Mouse (Mus musculus) intestine, postnatal 0 days (tissue): Measurements from ENCODE around the gene Pla1a. TPM values are rescaled to one million over a fixed set of nuclear protein-coding genes. Genes with fewer than 3 reads are reported as not detected.

Source experiments
- ATAC-seq: fragments of 200-750 bp; cut with Nextera tagmentation; 2 replicates; pipeline ENCODE4 v1.8.0; 2017; ENCODE audit warnings: mild to moderate bottlenecking, moderate TSS enrichment, moderate library complexity
- H3K27ac ChIP-seq: fragments of 300-500 bp; sonication (generic); 2 replicates; pipeline ENCODE4 v1.5.1; 2014; ENCODE audit warnings: mild to moderate bottlenecking, low read depth, low read length, moderate library complexity
- H3K27me3 ChIP-seq: fragments of 300-500 bp; sonication (generic); replicated peaks from 2 replicates; pipeline ENCODE4 v1.6.1; 2014; ENCODE audit warnings: low read length, mixed read lengths; ENCODE audit not compliant: control insufficient read depth, insufficient read depth
- H3K36me3 ChIP-seq: fragments of 300-500 bp; sonication (generic); 2 replicates; pipeline ENCODE4 v1.6.1; 2014; ENCODE audit warnings: mild to moderate bottlenecking, moderate library complexity; ENCODE audit not compliant: control insufficient read depth, insufficient read depth
- H3K4me1 ChIP-seq: fragments of 300-500 bp; sonication (generic); replicated peaks from 2 replicates; pipeline ENCODE4 v1.6.1; 2014; ENCODE audit warnings: antibody characterized with exemption, low read length, mixed read lengths; ENCODE audit not compliant: control insufficient read depth, insufficient read depth
- H3K4me2 ChIP-seq: fragments of 300-500 bp; sonication (generic); replicated peaks from 2 replicates; pipeline ENCODE4 v1.6.1; 2014; ENCODE audit warnings: low read depth, mild to moderate bottlenecking, moderate library complexity
- H3K4me3 ChIP-seq: fragments of 300-500 bp; sonication (generic); 2 replicates; pipeline ENCODE4 v1.5.1; 2014; ENCODE audit warnings: low read depth, low read length
- H3K9ac ChIP-seq: fragments of 300-500 bp; sonication (generic); 2 replicates; pipeline ENCODE4 v1.6.1; 2014; ENCODE audit warnings: mild to moderate bottlenecking, low read depth, low read length
- H3K9me3 ChIP-seq: fragments of 300-500 bp; sonication (generic); 2 replicates; pipeline ENCODE4 v1.6.1; 2016; ENCODE audit warnings: mixed run types; ENCODE audit not compliant: control insufficient read depth
- CTCF ChIP-seq: sonication (generic); IDR thresholded peaks from 2 replicates; pipeline ENCODE4 v1.5.1; 2016; ENCODE audit warnings: low read depth, mild to moderate bottlenecking, control low read depth, antibody characterized with exemption, moderate library complexity
- WGBS: fragments of 180-500 bp; shearing (Covaris S2); extraction: QIAGEN DNeasy Blood & Tissue Kit; methylation state at CpG from one replicate; pipeline ENCODE4 v1.1.7; 2014; 5-methylcytosine and 5-hydroxymethylcytosine counted together
- polyA plus RNA-seq: library from polyadenylated mRNA; unstranded; fragments of >200 nt; fragmentation: Nextera tagmentation; extraction: Ambion mirVana; gene quantifications from 2 replicates; pipeline ENCODE4 v1.2.1, GENCODE M21; 2015

The Pla1a gene
- polyA plus RNA-seq, 1 experiment from 2014 or later: 1.8 TPM

- Histone ChIP-seq H3K36me3 (no peaks in the 10 kb centered on the region), H3K4me2 (no peak overlapping the region), H3K4me3 (no peak overlapping the region), H3K9ac (no peak overlapping the region), H3K9me3 (no peaks in the 10 kb centered on the region), H3K27ac (no peak overlapping the region), H3K4me1 (no peaks in the 10 kb centered on the region), H3K27me3 (no peaks in the 10 kb centered on the region)
- no peak for ATAC-seq
- TF ChIP-seq CTCF: no peak
- WGBS: 83% methylated on average over 2 of the region's 2 CpGs
Observed at GRCm38 (mm10) chr16:38425374-38425773, 7.6 kb downstream of the Pla1a start.

- H3K4me2 ChIP-seq: no peak overlapping the region
- no peaks in the 10 kb centered on the region for H3K9me3 ChIP-seq
- WGBS: 69% methylated on average over 7 of the region's 7 CpGs
- no peaks in the 10 kb centered on the region for H3K4me1 ChIP-seq
- TF ChIP-seq CTCF: no peak
- no peak for ATAC-seq
- no peak overlapping the region for H3K4me3 ChIP-seq
- H3K36me3 ChIP-seq: no peaks in the 10 kb centered on the region
- no peaks in the 10 kb centered on the region for H3K27me3 ChIP-seq
- no peak overlapping the region for H3K9ac ChIP-seq
- no peak overlapping the region for H3K27ac ChIP-seq
Observed at GRCm38 (mm10) chr16:38414953-38415352, 18.0 kb downstream of the Pla1a start.

GRCm38 (mm10) chr16:38408416-38408815 lies 24.5 kb downstream of the Pla1a start:
- H3K4me1 ChIP-seq: no peaks in the 10 kb centered on the region
- no peak overlapping the region for H3K4me3 ChIP-seq
- no peaks in the 10 kb centered on the region for H3K36me3 ChIP-seq
- no peak overlapping the region for H3K27ac ChIP-seq
- no peak for ATAC-seq
- no peaks in the 10 kb centered on the region for H3K9me3 ChIP-seq
- no peak overlapping the region for H3K9ac ChIP-seq
- H3K27me3 ChIP-seq: no peaks in the 10 kb centered on the region
- WGBS: 92% methylated on average over 8 of the region's 8 CpGs
- H3K4me2 ChIP-seq: no peak overlapping the region
- no peak for TF ChIP-seq CTCF

- TF ChIP-seq CTCF: no peak
- WGBS: 50% methylated on average over 5 of the region's 5 CpGs
- Histone ChIP-seq H3K9me3 (no peaks in the 10 kb centered on the region), H3K4me2 (no peak overlapping the region), H3K36me3 (no peaks in the 10 kb centered on the region), H3K4me3 (no peak overlapping the region), H3K9ac (no peak overlapping the region), H3K4me1 (no peaks in the 10 kb centered on the region), H3K27me3 (no peaks in the 10 kb centered on the region), H3K27ac (no peak overlapping the region)
- no peak for ATAC-seq
Observed at GRCm38 (mm10) chr16:38407584-38407983, 25.4 kb downstream of the Pla1a start.

GRCm38 (mm10) chr16:38406708-38407107 lies 26.2 kb downstream of the Pla1a start:
- Histone ChIP-seq H3K9ac (no peak overlapping the region), H3K4me2 (no peak overlapping the region; the same call in 1 of the 2 replicates), H3K4me3 (no peak overlapping the region), H3K36me3 (no peaks in the 10 kb centered on the region), H3K4me1 (no peaks in the 10 kb centered on the region), H3K27me3 (no peaks in the 10 kb centered on the region), H3K9me3 (no peaks in the 10 kb centered on the region), H3K27ac (no peak overlapping the region)
- WGBS: 75% methylated on average over 6 of the region's 6 CpGs
- peak; percentile 72 for ATAC-seq
- no peak for TF ChIP-seq CTCF

- no peak overlapping the region for H3K9ac ChIP-seq
- H3K27ac ChIP-seq: no peak overlapping the region
- TF ChIP-seq CTCF: no peak
- WGBS: 79% methylated on average over 5 of the region's 5 CpGs
- no peaks in the 10 kb centered on the region for H3K4me1 ChIP-seq
- ATAC-seq: no peak
- no peaks in the 10 kb centered on the region for H3K9me3 ChIP-seq
- no peak overlapping the region for H3K4me3 ChIP-seq
- no peaks in the 10 kb centered on the region for H3K36me3 ChIP-seq
- no peak overlapping the region for H3K4me2 ChIP-seq
- no peaks in the 10 kb centered on the region for H3K27me3 ChIP-seq
Observed at GRCm38 (mm10) chr16:38406293-38406692, 26.7 kb downstream of the Pla1a start.

- H3K4me3 ChIP-seq: no peak overlapping the region
- TF ChIP-seq CTCF: no peak
- 88% methylated on average over 7 of the region's 7 CpGs for WGBS
- no peaks in the 10 kb centered on the region for H3K36me3 ChIP-seq
- H3K27ac ChIP-seq: no peak overlapping the region
- ATAC-seq: no peak
- H3K9ac ChIP-seq: no peak overlapping the region
- no peaks in the 10 kb centered on the region for H3K4me1 ChIP-seq
- no peaks in the 10 kb centered on the region for H3K9me3 ChIP-seq
- H3K27me3 ChIP-seq: no peaks in the 10 kb centered on the region; the same call in 1 of the 2 replicates
- H3K4me2 ChIP-seq: no peak overlapping the region
Observed at GRCm38 (mm10) chr16:38403639-38404038, 29.3 kb downstream of the Pla1a start.
